Mouse (Mus musculus): ENCODE results near the gene Adam15.

GRCm38 (mm10) chr3:89331561-89331960 is 18.2 kb downstream of the Adam15 start:
- no peak for TF ChIP-seq POLR2A (IDR thresholded peaks at IDR 0.05; ENCODE audit: insufficient read depth, low read depth, low read length)
- no peak for TF ChIP-seq CTCF (IDR thresholded peaks at IDR 0.05; ENCODE audit: insufficient read depth, low read depth, low read length)

Measured in olfactory bulb, adult 2 months (tissue).